Mouse (Mus musculus) limb, embryonic 13.5 days (tissue): Measurements from ENCODE around the gene Clmp. TPM values are rescaled to one million over a fixed set of nuclear protein-coding genes. Genes with fewer than 3 reads are reported as not detected.
A peak's percentile ranks its signal among the peaks of the same experiment; 100 is the strongest.

Experiments used
- ATAC-seq: fragments of 200-750 bp; cut with Nextera tagmentation; 2 replicates; pipeline ENCODE4 v1.8.0; 2017; ENCODE audit warnings: low read depth, moderate number of reproducible peaks, moderate TSS enrichment; ENCODE audit not compliant: low FRiP score
- H3K27ac ChIP-seq: fragments of 300-500 bp; sonication (generic); 2 replicates; pipeline ENCODE4 v1.5.1; 2015; ENCODE audit warnings: inconsistent platforms, mild to moderate bottlenecking, moderate library complexity
- H3K27me3 ChIP-seq: fragments of 300-500 bp; sonication (generic); 2 replicates; pipeline ENCODE4 v1.6.1; 2015; ENCODE audit warnings: mild to moderate bottlenecking, inconsistent platforms
- H3K36me3 ChIP-seq: fragments of 300-500 bp; sonication (generic); 2 replicates; pipeline ENCODE4 v1.6.1; 2015; ENCODE audit warnings: inconsistent platforms, mild to moderate bottlenecking, moderate library complexity
- H3K4me1 ChIP-seq: fragments of 300-500 bp; sonication (generic); 2 replicates; pipeline ENCODE4 v1.6.1; 2015; ENCODE audit warnings: inconsistent platforms
- H3K4me2 ChIP-seq: fragments of 300-500 bp; sonication (generic); replicated peaks from 2 replicates; pipeline ENCODE4 v1.6.1; 2015; ENCODE audit warnings: inconsistent platforms, mild to moderate bottlenecking, moderate library complexity
- H3K4me3 ChIP-seq: fragments of 300-500 bp; sonication (generic); 2 replicates; pipeline ENCODE4 v1.5.1; 2015; ENCODE audit warnings: moderate library complexity, mild to moderate bottlenecking, inconsistent platforms
- H3K9ac ChIP-seq: fragments of 300-500 bp; sonication (generic); 2 replicates; pipeline ENCODE4 v1.6.1; 2015; ENCODE audit warnings: mild to moderate bottlenecking, inconsistent platforms
- H3K9me3 ChIP-seq: fragments of 300-500 bp; sonication (generic); 2 replicates; pipeline ENCODE4 v1.6.1; 2016; ENCODE audit warnings: inconsistent platforms
- WGBS: fragments of 180-500 bp; shearing (Covaris S2); methylation state at CpG from one replicate; pipeline ENCODE4 v1.1.7; 2015; 5-methylcytosine and 5-hydroxymethylcytosine counted together
- polyA plus RNA-seq: library from polyadenylated mRNA; unstranded; fragments of >200 nt; fragmentation: Nextera tagmentation; extraction: Ambion mirVana; gene quantifications from 2 replicates; pipeline ENCODE4 v1.2.1, GENCODE M21; 2015

The Clmp gene
- polyA plus RNA-seq, 1 experiment from 2014 or later: 62.8 TPM

- peaks cover 35% of the 10 kb centered on the region for H3K36me3 ChIP-seq
- H3K27ac ChIP-seq: no peak overlapping the region; the same call in 1 of the 2 replicates
- 89% methylated on average over 4 of the region's 4 CpGs for WGBS
- peaks cover 50% of the 10 kb centered on the region for H3K4me1 ChIP-seq
- no peaks in the 10 kb centered on the region for H3K9me3 ChIP-seq
- no peak overlapping the region for H3K4me2 ChIP-seq
- ATAC-seq: no peak
- H3K4me3 ChIP-seq: no peak overlapping the region
- no peak overlapping the region for H3K9ac ChIP-seq
- H3K27me3 ChIP-seq: no peaks in the 10 kb centered on the region
These were observed 10.3 kb downstream of the Clmp start for GRCm38 (mm10) chr9:40696086-40696485.

- no peak overlapping the region for H3K27ac ChIP-seq
- H3K36me3 ChIP-seq: peaks cover 34% of the 10 kb centered on the region
- 90% methylated on average over 3 of the region's 3 CpGs for WGBS
- no peak overlapping the region for H3K4me2 ChIP-seq
- ATAC-seq: no peak
- H3K4me1 ChIP-seq: peaks cover 29% of the 10 kb centered on the region
- H3K4me3 ChIP-seq: no peak overlapping the region
- H3K9me3 ChIP-seq: no peaks in the 10 kb centered on the region
- no peaks in the 10 kb centered on the region for H3K27me3 ChIP-seq
- H3K9ac ChIP-seq: no peak overlapping the region
These were observed 13.4 kb downstream of the Clmp start for GRCm38 (mm10) chr9:40699194-40699593.

GRCm38 (mm10) chr9:40700253-40700652 lies 14.5 kb downstream of the Clmp start:
- Histone ChIP-seq H3K4me1 (peaks cover 29% of the 10 kb centered on the region), H3K9me3 (no peaks in the 10 kb centered on the region), H3K4me2 (no peak overlapping the region), H3K27ac (no peak overlapping the region), H3K9ac (no peak overlapping the region), H3K4me3 (no peak overlapping the region), H3K36me3 (peaks cover 34% of the 10 kb centered on the region), H3K27me3 (no peaks in the 10 kb centered on the region)
- 91% methylated on average over 5 of the region's 5 CpGs for WGBS
- ATAC-seq: no peak

GRCm38 (mm10) chr9:40704364-40705276 lies 18.9 kb downstream of the Clmp start:
- H3K4me2 ChIP-seq: no peak overlapping the region
- no peak overlapping the region for H3K9ac ChIP-seq
- H3K27ac ChIP-seq: no peak overlapping the region; the same call in 1 of the 2 replicates
- 27% methylated on average over 10 of the region's 10 CpGs for WGBS
- peaks cover 4% of the 10 kb centered on the region; the same call in 1 of the 2 replicates for H3K36me3 ChIP-seq
- ATAC-seq: no peak
- no peak overlapping the region for H3K4me3 ChIP-seq
- no peaks in the 10 kb centered on the region for H3K27me3 ChIP-seq
- H3K4me1 ChIP-seq: peaks cover 52% of the 10 kb centered on the region
- no peaks in the 10 kb centered on the region for H3K9me3 ChIP-seq

- ATAC-seq: peak; percentile 10; the same call in 1 of the 2 replicates
- WGBS: 51% methylated on average over 12 of the region's 12 CpGs
- no peak overlapping the region for H3K27ac ChIP-seq
These were observed 22.8 kb downstream of the Clmp start for GRCm38 (mm10) chr9:40708448-40709140.

GRCm38 (mm10) chr9:40709141-40709537 lies 23.4 kb downstream of the Clmp start:
- WGBS: 74% methylated on average over 7 of the region's 7 CpGs
- no peaks in the 10 kb centered on the region for H3K27me3 ChIP-seq
- no peak overlapping the region for H3K9ac ChIP-seq
- no peaks in the 10 kb centered on the region for H3K9me3 ChIP-seq
- peaks cover 12% of the 10 kb centered on the region for H3K36me3 ChIP-seq
- no peak overlapping the region for H3K27ac ChIP-seq
- no peak for ATAC-seq
- peaks cover 49% of the 10 kb centered on the region for H3K4me1 ChIP-seq
- H3K4me3 ChIP-seq: no peak overlapping the region
- no peak overlapping the region for H3K4me2 ChIP-seq

More at GRCm38 (mm10) chr9:40708448-40709140, 22.8 kb downstream of the Clmp start:
- Histone ChIP-seq H3K4me3 (no peak overlapping the region), H3K27me3 (no peaks in the 10 kb centered on the region), H3K36me3 (peaks cover 12% of the 10 kb centered on the region), H3K4me2 (no peak overlapping the region), H3K4me1 (peaks cover 51% of the 10 kb centered on the region), H3K9ac (no peak overlapping the region), H3K9me3 (no peaks in the 10 kb centered on the region)

- no peak overlapping the region for H3K27ac ChIP-seq
- H3K9ac ChIP-seq: no peak overlapping the region
- H3K9me3 ChIP-seq: no peaks in the 10 kb centered on the region
- H3K4me2 ChIP-seq: no peak overlapping the region
- H3K36me3 ChIP-seq: peaks cover 12% of the 10 kb centered on the region
- WGBS: 65% methylated on average over 3 of the region's 3 CpGs
- H3K27me3 ChIP-seq: no peaks in the 10 kb centered on the region
- H3K4me1 ChIP-seq: peaks cover 45% of the 10 kb centered on the region
- no peak for ATAC-seq
- H3K4me3 ChIP-seq: no peak overlapping the region
These were observed 23.8 kb downstream of the Clmp start for GRCm38 (mm10) chr9:40709587-40709986.

GRCm38 (mm10) chr9:40709991-40710390 lies 24.2 kb downstream of the Clmp start:
- no peaks in the 10 kb centered on the region for H3K27me3 ChIP-seq
- ATAC-seq: no peak
- no peak overlapping the region for H3K27ac ChIP-seq

GRCm38 (mm10) chr9:40711654-40712053 lies 25.9 kb downstream of the Clmp start:
- Histone ChIP-seq H3K27me3 (no peaks in the 10 kb centered on the region), H3K9ac (no peak overlapping the region), H3K27ac (no peak overlapping the region; the same call in 1 of the 2 replicates), H3K9me3 (no peaks in the 10 kb centered on the region), H3K36me3 (peaks cover 12% of the 10 kb centered on the region), H3K4me2 (no peak overlapping the region), H3K4me3 (no peak overlapping the region), H3K4me1 (peaks cover 52% of the 10 kb centered on the region)
- 79% methylated on average over 4 of the region's 4 CpGs for WGBS
- no peak for ATAC-seq

More at GRCm38 (mm10) chr9:40709991-40710390, 24.2 kb downstream of the Clmp start:
- 72% methylated on average over 3 of the region's 3 CpGs for WGBS
- Histone ChIP-seq H3K4me1 (peaks cover 41% of the 10 kb centered on the region), H3K9me3 (no peaks in the 10 kb centered on the region), H3K4me2 (no peak overlapping the region), H3K36me3 (peaks cover 12% of the 10 kb centered on the region), H3K9ac (no peak overlapping the region), H3K4me3 (no peak overlapping the region)

- peaks cover 8% of the 10 kb centered on the region; the same call in 1 of the 2 replicates for H3K36me3 ChIP-seq
- H3K27ac ChIP-seq: peak overlapping the region; percentile 39; the same call in 1 of the 2 replicates
- peaks cover 37% of the 10 kb centered on the region for H3K4me1 ChIP-seq
- no peak overlapping the region for H3K4me3 ChIP-seq
- H3K27me3 ChIP-seq: no peaks in the 10 kb centered on the region
- ATAC-seq: peak; percentile 20; the same call in 1 of the 2 replicates
- 69% methylated on average over 18 of the region's 18 CpGs for WGBS
- no peak overlapping the region for H3K4me2 ChIP-seq
- H3K9me3 ChIP-seq: no peaks in the 10 kb centered on the region
- H3K9ac ChIP-seq: no peak overlapping the region
These were observed 31.6 kb downstream of the Clmp start for GRCm38 (mm10) chr9:40717182-40717874.

- no peak overlapping the region for H3K4me3 ChIP-seq
- H3K27ac ChIP-seq: no peak overlapping the region; the same call in 1 of the 2 replicates
- ATAC-seq: peak; percentile 43; the same call in 1 of the 2 replicates
- peaks cover 8% of the 10 kb centered on the region; the same call in 1 of the 2 replicates for H3K36me3 ChIP-seq
- H3K4me1 ChIP-seq: peaks cover 40% of the 10 kb centered on the region
- H3K4me2 ChIP-seq: no peak overlapping the region
- 20% methylated on average over 7 of the region's 7 CpGs for WGBS
- no peak overlapping the region for H3K9ac ChIP-seq
- no peaks in the 10 kb centered on the region for H3K9me3 ChIP-seq
- no peaks in the 10 kb centered on the region for H3K27me3 ChIP-seq
These were observed 32.1 kb downstream of the Clmp start for GRCm38 (mm10) chr9:40717875-40718185.
